Mouse (Mus musculus): ENCODE results near the gene Snx21.

Snx21 gene

GRCm38 (mm10) chr2:164770279-164770678, 15.3 kb upstream of the Snx21 start:
- no peak for DNase-seq (ENCODE audit: low spot score in 2 of 2)

DNA sequence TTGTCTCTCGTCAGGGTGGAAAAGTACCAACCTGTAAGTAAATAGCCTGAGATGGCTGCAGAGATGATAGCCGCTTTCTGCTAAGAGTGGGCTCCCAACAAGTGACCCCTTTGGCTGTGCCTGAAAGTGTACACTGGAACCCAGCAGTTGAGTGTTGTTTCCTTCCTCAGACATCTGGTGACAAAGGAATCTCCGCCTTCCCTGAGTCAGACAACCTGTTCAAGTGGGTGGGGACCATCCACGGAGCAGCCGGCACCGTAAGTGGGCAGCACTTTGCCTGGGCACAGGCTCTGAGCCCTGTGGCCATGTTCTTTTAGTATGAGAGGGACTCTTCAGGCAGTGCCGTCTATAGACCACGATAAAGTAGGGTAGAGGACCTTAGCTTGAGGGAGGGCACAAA, 14.5 kb upstream of the Snx21 start:
- no peak for DNase-seq (ENCODE audit: low spot score in 2 of 2)

- no peak for DNase-seq (ENCODE audit: low spot score in 2 of 2)
Measured at GRCm38 (mm10) chr2:164773229-164773988, 12.2 kb upstream of the Snx21 start.

DNA sequence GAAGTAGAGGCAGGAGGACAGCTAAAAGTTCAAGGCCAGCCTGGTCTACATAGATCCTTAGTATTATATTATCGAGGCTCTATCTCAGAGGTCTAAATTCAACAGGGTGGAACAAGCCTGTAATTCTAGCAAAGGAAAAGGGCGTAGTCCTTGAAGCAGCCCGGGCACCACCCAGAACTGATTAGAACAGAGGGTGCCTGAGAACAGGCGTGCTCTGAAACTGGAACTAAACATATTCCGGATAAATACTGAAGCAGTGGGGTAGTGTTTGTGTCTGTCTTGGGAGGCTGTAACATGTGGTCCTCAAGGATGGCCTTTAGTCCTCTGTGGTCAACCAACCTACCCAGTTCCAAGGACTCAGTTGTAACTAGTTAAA, 11.6 kb upstream of the Snx21 start:
- no peak for DNase-seq (ENCODE audit: low spot score in 2 of 2)

GRCm38 (mm10) chr2:164776130-164776529, 9.5 kb upstream of the Snx21 start:
- DNase-seq (ENCODE audit: low spot score in 2 of 2), result no peak

GRCm38 (mm10) chr2:164776801-164777200, 8.8 kb upstream of the Snx21 start:
- DNase-seq (ENCODE audit: low spot score in 2 of 2), result no peak

DNA sequence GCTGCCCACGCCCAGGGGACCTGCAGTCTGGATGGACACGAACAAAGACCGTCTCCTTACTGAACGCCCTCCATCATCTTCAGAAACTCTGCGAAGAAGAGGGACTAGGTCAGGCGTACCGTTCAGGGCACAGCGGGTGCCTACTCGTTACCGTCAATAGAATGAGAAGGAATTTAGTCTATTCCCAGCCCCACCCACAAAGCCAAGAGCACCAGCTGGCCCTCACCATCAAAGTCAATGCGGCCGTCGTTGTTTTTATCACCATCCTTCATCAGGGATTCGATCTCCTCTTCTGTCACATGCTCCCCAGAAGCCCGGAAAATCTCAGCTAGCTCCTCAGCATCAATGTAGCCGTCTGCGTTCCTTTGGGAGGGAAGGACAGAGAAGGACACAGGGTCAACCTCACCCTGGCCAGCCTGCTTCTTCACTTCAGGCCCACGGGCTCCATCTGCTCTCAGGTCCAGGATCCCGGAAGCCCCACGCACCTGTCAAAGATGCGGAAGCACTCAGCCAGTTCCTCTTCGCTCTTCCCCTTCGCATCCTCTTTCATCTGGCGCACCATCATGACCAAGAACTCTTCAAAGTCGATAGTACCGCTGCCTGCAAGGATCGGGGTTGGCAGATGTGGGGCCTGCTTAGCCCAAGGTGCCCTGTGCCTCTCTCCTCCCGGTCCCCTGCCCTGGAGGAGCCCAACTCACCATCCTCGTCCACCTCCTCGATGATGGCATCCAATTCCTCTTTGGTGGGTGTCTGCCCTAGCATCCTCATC, 8.2 kb upstream of the Snx21 start:
- DNase-seq (ENCODE audit: low spot score in 2 of 2), result no peak

DNA sequence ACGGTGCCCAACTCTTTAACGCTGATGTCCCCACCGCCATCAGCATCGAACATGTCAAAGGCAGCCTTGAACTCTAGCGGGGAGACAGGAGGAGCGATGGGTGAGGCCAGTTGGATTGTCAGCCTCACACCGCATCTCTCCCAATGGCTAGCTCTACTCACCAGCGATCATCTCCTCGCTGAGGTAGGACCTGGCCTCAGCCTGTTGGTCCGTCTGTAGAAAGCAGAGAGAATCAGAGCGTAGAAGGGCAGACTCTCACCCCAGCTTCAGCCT, 7.7 kb upstream of the Snx21 start:
- no peak for DNase-seq (ENCODE audit: low spot score in 2 of 2)

DNA sequence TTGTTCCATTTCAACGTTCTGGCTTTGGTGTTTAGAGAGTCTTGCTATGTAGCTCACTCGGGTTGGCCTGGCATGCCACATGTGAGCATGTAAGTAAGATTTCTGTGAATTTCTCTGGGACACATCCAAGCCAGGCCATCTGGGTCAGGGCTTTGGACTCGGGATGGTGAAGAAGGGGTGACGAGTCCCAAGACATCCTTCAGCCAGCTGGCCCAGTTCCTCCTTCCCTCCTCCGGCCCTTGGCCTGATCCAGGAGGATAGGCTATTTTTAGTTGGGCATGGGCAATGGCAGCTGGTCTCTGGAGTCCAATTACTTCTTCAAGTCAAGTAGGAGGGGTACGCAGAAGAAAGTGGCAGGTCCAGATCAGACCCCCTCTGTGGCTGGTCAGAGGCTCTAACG, 6.8 kb upstream of the Snx21 start:
- no peak for DNase-seq (ENCODE audit: low spot score in 2 of 2)

- no peak for DNase-seq (ENCODE audit: low spot score in 2 of 2)
Measured at GRCm38 (mm10) chr2:164779481-164780086, 6.0 kb upstream of the Snx21 start, which contains the start of gene Tnnc2. Gene Tnnc2, minus strand, starts transcription at chr2:164779967.

GRCm38 (mm10) chr2:164781876-164782275, 3.7 kb upstream of the Snx21 start:
- DNase-seq (ENCODE audit: low spot score in 2 of 2), result no peak

DNA sequence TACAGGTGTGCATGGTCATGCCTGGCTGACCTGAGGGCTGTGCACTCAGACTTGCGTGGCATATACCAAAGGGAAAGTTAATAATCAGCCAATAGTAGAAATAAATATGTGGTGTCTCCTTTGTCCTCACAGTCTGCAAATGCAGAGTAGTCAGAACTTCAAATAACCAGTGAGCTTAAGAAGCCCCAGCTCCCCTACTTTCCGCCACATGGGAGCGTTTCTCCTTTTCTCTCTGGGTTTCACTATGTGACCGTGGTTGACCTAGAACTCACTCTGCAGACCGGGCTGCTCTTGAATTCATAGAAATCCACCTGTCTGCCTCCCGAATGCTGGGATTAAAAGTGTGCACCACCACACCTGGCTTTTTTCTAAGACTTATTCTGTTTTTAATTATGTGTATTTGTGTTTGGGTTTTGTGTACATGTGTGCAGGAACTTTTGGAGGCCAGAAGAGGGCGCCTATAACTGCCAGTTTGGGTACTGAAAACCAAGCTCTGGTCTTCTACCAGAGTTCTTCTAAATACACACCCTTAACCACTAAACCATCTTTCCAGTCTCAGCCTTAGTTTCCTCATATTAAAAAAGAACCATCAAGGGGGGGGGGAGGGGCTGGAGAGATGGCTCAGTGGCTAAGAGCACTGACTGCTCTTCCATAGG, 1.6 kb upstream of the Snx21 start:
- no peak for DNase-seq (ENCODE audit: low spot score in 2 of 2)

DNA sequence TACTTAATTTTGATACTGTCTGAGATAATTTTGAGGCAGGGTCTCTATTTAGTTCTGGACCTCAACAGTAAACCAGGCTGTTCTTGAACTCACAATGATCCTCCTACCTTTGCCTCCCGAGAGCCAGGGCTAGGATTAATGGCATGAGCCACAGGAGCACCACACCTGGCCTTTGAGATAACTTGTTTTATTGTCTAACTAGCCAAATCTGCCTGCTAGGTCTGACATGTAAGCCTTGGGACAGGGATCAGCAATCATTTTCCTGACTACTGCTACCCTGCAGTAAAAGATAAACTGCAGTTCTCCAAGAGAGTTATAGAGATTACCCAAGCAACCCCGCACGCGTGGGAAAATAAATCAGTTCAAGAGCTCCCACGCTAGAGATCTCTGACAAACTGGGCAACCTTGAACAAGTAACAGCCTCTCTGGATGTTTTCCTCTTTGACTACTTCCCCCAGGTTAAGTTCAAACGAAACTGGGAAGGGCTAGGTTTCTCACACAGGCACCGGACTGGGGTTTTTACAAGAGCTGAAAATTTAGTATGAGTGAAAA, 678 bp upstream of the Snx21 start:
- DNase-seq (ENCODE audit: low spot score in 2 of 2), result no peak

DNA sequence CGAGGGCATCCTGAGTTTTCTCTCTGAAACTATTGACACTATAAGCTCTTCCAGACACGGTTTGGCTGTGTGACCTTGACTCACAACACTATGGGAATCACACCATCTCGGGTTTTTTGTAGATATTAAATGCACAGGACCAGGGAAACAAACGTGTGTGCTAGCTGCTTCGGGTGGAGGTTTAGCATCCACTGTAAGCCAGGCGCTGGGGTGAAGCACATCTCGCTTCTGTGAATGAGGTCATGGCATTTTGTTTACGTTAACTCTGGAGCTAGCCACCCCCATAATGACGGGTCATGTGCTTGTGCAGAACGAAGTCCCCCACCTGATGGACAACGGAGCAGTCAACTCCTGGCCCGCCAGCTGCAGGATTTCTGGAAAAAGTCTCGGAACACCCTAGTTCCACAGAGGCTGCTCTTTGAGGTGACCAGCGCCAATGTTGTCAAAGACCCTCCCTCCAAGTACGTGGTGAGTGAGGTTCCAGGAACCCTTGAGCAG, 814 bp downstream of the Snx21 start:
- no peak for DNase-seq (ENCODE audit: low spot score in 2 of 2)

GRCm38 (mm10) chr2:164787032-164787431, 1.4 kb downstream of the Snx21 start:
- no peak for DNase-seq (ENCODE audit: low spot score in 2 of 2)

DNA sequence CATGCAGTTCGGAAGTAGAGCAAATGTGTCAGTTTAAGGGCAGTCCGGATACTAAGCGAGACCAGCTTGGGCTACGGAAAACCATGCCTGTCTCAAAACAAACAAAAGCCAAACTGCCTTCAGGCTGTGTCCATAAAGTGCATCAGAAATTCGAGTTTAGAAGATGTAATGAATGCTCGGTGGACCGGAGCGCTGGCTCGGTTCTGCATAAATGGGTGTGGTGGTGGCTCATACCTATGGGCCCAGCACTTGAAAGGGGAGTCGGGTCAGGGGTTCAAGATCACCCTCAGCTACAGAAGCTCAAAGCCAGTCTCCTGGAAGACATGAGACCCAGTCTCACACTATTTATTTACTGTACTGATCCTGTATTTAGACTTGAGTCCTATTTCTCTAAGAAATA, 2.2 kb downstream of the Snx21 start:
- no peak for DNase-seq (ENCODE audit: low spot score in 2 of 2)

DNA sequence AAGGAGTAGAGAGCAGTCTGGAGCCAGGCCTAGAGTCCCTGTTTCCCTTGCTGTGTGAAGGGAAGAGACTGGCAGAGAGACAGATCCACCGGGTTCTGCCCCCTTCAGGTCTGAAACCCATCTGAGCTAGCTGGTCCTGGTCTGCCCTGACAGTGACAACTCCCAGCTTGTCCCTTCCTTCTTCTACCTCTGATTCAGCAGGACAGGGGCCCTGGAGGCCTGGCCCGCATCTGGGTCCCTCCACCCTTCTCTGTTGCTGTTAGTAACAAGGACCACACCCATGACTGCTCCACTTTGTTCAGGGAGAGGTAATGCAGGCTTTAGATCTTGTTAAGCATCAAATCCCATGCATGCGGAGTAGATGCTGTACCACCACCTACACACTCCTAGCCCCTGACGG, 2.8 kb downstream of the Snx21 start:
- DNase-seq (ENCODE audit: low spot score in 2 of 2), result no peak

DNA sequence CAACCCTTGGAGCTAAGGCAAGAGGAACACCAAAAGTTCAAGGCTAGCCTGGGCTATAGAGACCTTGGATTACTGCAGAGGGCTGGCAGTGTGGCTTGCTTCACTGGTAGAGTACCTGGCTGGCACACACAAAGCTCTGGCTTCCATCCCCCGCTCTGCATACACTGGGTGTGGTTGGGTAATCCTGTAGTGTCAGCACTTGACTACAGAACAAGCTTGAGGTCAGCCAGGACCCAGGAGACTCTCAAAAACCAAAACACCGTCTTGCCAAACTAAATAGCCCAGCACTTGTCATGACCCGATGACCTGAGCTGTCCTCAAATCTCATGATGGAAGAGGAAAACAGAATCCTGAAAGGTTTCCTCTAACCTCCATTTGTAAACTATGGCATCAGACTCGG, 4.8 kb downstream of the Snx21 start:
- DNase-seq (ENCODE audit: low spot score in 2 of 2), result no peak

DNA sequence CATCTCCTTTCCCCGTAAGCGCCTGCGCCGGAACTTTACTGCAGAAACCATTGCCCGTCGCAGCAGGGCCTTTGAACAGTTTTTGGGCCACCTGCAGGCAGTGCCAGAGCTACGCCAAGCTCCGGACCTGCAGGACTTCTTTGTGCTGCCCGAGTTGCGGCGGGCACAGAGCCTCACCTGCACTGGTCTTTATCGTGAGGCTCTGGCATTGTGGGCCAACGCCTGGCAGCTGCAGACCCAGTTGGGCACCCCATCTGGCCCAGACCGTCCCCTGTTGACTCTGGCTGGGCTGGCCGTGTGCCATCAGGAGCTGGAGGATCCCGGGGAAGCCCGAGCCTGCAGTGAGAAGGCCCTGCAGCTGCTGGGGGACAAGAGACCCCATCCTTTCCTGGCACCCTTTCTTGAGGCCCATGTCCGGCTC, 6.2 kb downstream of the Snx21 start:
- DNase-seq (ENCODE audit: low spot score in 2 of 2), result no peak

GRCm38 (mm10) chr2:164792400-164793190, 7.0 kb downstream of the Snx21 start:
- no peak for DNase-seq (ENCODE audit: low spot score in 2 of 2)

- no peak for DNase-seq (ENCODE audit: low spot score in 2 of 2)
Measured at GRCm38 (mm10) chr2:164793236-164793635, 7.6 kb downstream of the Snx21 start.

All from urinary bladder, postnatal 4 days (tissue).